Mouse (Mus musculus): ENCODE results near the gene Kcnj9.

- TF ChIP-seq CTCF (IDR thresholded peaks at IDR 0.05; ENCODE audit: low read depth) (no peak), EP300 (IDR thresholded peaks at IDR 0.05; ENCODE audit: low read depth) (no peak)
Observed at GRCm38 (mm10) chr1:172293449-172293848, 35.7 kb downstream of the Kcnj9 start.
